Mouse (Mus musculus) testis, postnatal 14 days (tissue): Measurements from ENCODE around the gene Gm8677.
"Not testable (repeated sequence)": the region's sequence is repeated elsewhere in the genome, so short reads cannot be mapped to it uniquely, and the experiment has no call there.

ENCODE experiments used
- DNase-seq: peaks from one replicate; pipeline ENCODE4 v3.0.0; 2021; ENCODE audit warnings: low spot score

Gm8677 gene

GRCm38 (mm10) chr7:22534787-22535186, at the start of gene Gm8677:
TSS of gene Gm8677 (minus strand) at chr7:22534887.
- DNase-seq = not testable (repeated sequence)

GRCm38 (mm10) chr7:22565243-22565642, 30.6 kb upstream of the Gm8677 start, which contains the start of gene Gm4201:
TSS of gene Gm4201 (minus strand) at chr7:22565343.
- not testable (repeated sequence) for DNase-seq

- DNase-seq = not testable (repeated sequence)
These were observed 12.0 kb downstream of the Gm8677 start, which contains the start of gene Vmn1r152 for GRCm38 (mm10) chr7:22522667-22523066. TSS of gene Vmn1r152 (plus strand) at chr7:22522967.

GRCm38 (mm10) chr7:22499578-22499977, 35.1 kb downstream of the Gm8677 start, which contains the start of gene Vmn1r151:
TSS of gene Vmn1r151 (minus strand) at chr7:22499678.
- not testable (repeated sequence) for DNase-seq
